Mouse (Mus musculus): ENCODE measurements at regions not wholly inside any gene's neighbourhood (a gene's known extent, or its start where the extent isn't known, plus 50 kb on each side); places are given as distances from the start of the nearest gene placed in this dataset.

DNA sequence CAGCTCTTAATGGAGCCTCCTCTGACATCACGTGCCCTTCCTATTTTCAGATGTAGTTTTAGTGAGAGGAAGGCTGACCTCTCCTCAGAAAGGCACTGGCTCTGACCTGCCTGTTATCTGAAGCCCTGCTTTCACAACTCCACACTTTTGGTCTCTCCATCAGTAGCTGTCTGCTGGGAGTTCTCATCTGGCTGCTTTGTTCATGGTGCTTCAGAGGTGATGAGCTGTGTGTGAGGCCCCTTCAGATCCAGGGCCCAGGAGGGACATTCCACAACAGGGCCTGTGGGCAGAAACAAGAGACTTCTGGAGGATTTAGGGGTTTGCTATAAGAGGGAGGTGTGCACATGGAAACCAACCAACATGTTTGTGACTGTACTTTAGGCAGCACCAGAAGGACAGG lies 50.8 kb upstream of the Fhl2 start:
- no peak for DNase-seq

- no peak for DNase-seq
Measured at GRCm38 (mm10) chr1:43250281-43250680, 53.5 kb upstream of the Fhl2 start.

DNA sequence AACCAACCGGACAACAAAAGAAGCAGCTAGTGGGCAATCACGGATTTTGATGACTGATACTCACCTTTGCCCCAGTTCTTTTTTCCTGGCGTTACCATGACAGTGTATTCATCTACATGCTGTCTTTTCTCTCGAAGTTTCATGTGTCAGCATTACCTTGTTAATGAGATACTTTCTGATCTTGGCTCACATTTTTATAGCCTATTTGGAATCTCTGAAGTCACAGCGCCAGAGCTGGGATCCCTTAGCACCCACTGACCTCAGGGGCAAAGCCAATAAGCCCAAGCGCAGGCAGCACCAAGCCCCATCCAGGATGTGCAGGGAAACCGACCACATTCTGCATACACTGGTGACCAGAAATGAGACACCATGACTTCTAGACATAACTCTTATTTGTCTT lies 54.6 kb upstream of the Fhl2 start:
- DNase-seq: no peak

DNA sequence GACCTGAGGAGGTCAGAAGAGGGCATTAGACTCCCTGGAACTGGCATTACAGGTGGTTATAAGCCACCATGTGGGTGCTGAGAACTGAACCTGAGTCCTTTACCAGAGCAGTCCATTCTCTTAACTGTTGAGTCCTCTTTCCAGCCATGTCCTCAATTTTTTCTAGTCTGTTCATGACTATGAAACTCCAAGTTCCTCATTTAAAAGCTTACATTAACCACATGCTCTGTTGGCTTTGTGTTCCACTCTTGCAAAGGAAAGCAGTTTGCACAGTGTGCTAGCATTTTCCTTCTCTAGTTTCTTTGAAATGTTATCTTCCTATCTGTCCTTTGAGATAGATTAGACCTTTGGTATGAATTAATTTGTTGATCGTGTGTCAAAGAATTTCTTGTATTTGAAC lies 57.3 kb upstream of the Fhl2 start:
- no peak for DNase-seq

DNA sequence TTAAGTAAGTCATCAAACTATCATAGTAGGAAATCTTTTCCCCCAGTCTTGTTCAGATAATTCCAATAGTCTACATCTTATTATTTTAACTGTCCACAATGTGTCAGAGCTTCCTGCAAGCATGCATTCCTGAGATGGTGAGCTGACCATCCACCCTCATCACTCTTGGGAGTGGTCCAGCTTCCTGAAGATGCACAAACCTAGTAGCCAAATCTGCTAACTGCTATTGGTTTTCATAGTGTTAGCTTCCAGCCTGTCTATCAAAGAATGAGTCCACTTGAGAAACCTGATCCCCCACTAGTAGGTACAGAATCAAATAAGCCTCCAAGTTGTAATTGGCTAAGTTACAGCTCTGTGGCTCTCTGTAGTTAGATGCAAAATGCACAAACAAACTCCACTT lies 59.3 kb upstream of the Fhl2 start:
- no peak for DNase-seq

DNA sequence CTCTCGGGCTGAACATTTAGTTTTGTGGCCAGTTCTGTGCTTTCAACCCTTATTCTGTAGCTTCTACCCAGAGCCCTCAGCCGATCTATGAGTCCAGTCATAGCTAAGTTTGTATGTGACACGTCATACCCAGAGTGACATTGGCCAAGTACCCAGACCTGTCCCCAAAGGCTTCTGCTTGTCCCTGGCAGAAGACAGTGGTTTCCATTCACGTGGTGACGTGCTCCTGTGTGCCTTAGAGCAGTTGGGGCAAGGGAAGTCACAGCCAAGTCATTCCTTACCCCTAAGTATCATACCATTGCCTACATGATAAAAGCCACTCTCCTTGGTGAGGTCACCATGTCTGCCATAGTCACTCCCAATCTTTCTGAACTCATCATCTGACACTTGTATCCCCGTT lies 61.1 kb upstream of the Fhl2 start:
- DNase-seq: no peak

- DNase-seq: no peak
Measured at GRCm38 (mm10) chr1:43259841-43260240, 63.1 kb upstream of the Fhl2 start.

GRCm38 (mm10) chr1:43260491-43260890 lies 63.7 kb upstream of the Fhl2 start:
- no peak for DNase-seq

GRCm38 (mm10) chr1:43264407-43264889 lies 67.7 kb upstream of the Fhl2 start:
- DNase-seq: peak; percentile 37

DNA sequence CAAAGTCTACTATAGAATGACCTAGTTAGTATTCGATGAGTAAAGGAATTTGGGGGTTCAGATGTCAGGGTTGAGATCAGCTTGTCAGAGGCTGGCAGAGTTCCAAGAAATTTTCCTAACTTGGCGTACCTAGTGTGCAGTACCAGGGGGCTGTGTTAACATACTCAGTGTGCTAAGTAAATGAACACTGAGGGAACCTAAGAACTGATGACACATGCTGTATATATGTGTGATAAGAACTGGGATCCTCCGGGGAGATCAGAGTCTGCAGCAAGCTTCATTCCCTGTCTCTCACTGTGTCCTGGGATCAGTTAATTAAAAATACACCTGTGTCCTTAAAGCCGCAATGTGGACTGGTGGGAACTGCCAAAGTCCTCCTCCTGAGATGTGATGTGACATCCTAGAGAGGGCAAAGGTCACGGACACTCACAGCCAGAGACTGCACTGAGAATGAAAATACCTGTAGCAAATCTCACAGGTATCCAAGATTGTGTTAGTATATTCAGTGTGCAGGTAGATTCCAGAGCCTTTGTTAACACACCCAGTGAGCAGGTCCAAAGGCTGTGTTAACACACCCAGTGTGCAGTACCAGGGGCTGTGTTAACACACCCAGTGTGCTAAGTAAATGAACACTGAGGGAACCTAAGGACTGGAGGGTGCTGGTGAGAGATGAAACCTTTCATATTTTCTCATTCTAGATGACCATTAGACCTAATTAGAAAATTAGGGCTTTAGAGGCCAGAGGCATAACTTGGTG lies 69.1 kb upstream of the Fhl2 start:
- DNase-seq: no peak

DNA sequence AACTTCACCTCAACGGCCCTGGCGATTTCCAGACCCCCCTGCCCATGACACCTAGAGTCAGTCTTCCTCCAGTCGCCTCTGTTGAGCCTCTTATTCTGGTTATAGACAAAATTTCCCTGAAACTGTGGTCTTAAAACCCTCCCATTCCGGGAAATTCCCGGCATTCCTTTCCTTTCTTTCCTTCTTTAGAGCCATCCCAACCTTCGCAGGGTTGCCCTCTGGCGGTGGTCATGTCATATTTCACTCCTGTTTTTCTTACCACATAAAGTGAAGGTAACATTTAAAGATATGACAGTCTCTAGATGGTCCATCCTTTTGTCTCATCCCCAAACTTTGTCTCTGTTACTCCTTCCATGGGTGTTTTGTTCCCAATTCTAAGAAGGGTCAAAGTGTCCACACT lies 72.9 kb upstream of the Fhl2 start:
- no peak for DNase-seq

GRCm38 (mm10) chr1:43273236-43273868 lies 76.6 kb upstream of the Fhl2 start:
- no peak for DNase-seq

- no peak for DNase-seq
Measured at GRCm38 (mm10) chr1:43291736-43292135, 95.0 kb upstream of the Fhl2 start.

- DNase-seq: no peak
Measured at GRCm38 (mm10) chr1:43292561-43292960, 95.8 kb upstream of the Fhl2 start.

DNA sequence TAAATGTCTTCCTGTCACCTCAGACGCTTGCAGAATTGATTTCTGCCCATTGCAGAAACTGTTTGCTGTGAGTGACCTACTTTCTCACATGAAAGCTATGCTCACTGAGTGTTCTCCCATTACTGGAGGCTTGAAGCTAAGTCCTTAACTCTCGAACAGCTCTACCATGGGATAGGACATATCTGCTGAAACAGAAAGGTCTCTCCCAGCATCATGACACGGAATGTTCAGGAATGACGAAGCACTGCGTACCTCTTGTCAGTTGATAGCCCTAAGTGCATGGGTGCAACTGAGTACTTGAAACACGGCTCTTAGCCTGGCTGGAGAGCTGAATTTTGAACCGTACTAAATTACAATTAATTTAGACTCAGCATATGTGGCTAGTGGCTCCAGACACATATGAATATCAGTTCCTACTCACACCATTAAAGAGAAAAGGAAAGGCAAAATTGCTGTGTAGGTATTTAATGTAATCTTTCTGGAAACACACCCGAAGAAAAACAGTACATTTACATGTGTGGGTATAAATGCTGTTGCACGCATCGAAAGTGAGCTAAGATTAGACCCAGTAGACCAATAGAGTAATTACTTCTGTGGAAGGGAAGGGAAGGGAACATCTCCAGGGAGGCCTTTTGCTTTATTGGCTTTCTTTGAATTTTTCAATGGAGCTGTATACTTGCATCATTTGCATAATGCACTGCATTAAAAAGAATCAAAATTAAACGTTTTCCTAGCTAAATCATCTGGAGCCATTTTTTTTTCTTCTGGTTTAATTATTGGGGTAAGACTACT lies 97.6 kb upstream of the Fhl2 start:
- DNase-seq: no peak

DNA sequence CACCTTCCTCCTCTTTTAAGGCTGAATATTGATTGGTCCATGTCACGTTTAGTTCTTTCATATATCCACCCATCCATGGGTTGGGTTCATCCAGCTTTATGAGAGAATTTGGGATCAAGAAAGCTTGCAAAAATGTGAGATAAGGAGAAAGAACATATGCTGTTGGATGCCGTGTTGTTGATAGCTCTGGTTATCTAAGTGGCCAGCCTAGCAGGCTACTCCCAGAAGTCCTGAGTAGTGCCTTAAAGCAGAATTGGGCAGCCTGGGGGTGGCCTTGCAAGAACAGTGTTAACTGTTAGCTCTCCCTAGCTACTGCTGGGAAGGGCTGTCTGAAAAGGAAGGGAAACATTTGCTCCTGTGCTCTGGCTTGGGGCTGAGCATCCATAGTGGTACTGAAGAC lies 100.8 kb upstream of the Fhl2 start:
- no peak for DNase-seq

DNA sequence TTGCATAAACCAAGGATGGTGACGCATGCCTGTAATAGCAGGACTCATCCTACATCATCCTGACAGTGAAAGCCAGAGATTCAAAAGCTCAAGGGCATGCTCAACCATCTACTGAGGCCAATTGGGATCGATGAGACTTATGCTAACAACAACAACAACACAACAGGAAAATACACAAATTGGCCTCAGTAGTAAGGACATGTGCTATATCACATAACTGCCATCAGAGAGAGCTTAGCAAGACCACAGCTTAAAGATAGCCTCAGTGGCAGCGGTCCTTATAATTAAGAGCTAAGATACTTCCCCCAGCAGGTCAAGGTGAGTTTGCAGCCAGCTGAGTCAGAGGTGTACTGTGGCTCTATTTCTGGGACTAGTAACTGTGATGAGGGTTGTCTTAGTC lies 102.0 kb upstream of the Fhl2 start:
- no peak for DNase-seq

GRCm38 (mm10) chr1:43299490-43300302 lies 102.9 kb upstream of the Fhl2 start:
- DNase-seq: no peak

DNA sequence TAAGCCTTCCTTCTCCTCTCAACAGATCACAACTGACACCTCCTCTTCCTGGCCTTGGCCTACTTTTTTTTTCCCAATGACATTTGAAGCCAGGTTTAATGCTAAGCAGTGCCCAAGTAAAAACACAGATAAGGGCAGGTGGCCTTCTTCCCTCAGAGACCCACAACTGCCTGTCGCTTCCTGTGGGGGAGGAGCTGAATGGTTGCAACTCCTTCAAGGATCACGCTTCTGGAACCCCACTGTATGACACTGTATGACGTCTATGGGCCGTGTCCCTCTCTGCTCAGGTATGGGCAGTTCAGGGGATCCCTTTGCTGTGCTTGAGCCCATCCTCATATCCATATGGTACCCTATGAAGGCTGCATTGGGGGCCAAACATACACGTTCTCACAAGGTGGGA lies 103.9 kb upstream of the Fhl2 start:
- no peak for DNase-seq

- no peak for DNase-seq
Measured at GRCm38 (mm10) chr1:43301866-43302571, 105.2 kb upstream of the Fhl2 start.

GRCm38 (mm10) chr1:43302657-43303056 lies 105.9 kb upstream of the Fhl2 start:
- DNase-seq: no peak

Measured in cerebellum, adult 11 months (tissue).